Mouse (Mus musculus): ENCODE measurements at regions not wholly inside any gene's neighbourhood (a gene's known extent, or its start where the extent isn't known, plus 50 kb on each side); places are given as distances from the start of the nearest gene placed in this dataset.

GRCm38 (mm10) chr16:9390986-9391385 is 561.1 kb downstream of the 1810013L24Rik start:
- no peak overlapping the region for H3K27ac ChIP-seq (ENCODE audit: low read depth, low read length)
- WGBS: 50% methylated on average over 1 of the region's 1 CpGs
- H3K36me3 ChIP-seq (ENCODE audit: control insufficient read depth, insufficient read depth, low read length): no peaks in the 10 kb centered on the region
- H3K9me3 ChIP-seq (replicated peaks; ENCODE audit: control insufficient read depth, low read length): no peaks in the 10 kb centered on the region
- H3K27me3 ChIP-seq (replicated peaks; ENCODE audit: control insufficient read depth, insufficient read depth, low read length): no peaks in the 10 kb centered on the region
- ATAC-seq (no peak), DNase-seq (ENCODE audit: low spot score) (no peak)
- H3K4me1 ChIP-seq (ENCODE audit: control insufficient read depth, insufficient read depth, low read length): no peaks in the 10 kb centered on the region
- no peak overlapping the region for H3K9ac ChIP-seq (ENCODE audit: low read length)
- H3K4me2 ChIP-seq (ENCODE audit: low read length): no peak overlapping the region
- H3K4me3 ChIP-seq (ENCODE audit: low read depth, low read length): no peak overlapping the region

- no peaks in the 10 kb centered on the region for H3K27me3 ChIP-seq (replicated peaks; ENCODE audit: control insufficient read depth, insufficient read depth, low read length)
- ATAC-seq (no peak), DNase-seq (ENCODE audit: low spot score) (no peak)
- H3K9me3 ChIP-seq (replicated peaks; ENCODE audit: control insufficient read depth, low read length): no peaks in the 10 kb centered on the region
- no peaks in the 10 kb centered on the region for H3K4me1 ChIP-seq (ENCODE audit: control insufficient read depth, insufficient read depth, low read length)
- no peak overlapping the region for H3K4me3 ChIP-seq (ENCODE audit: low read depth, low read length)
- no peak overlapping the region for H3K9ac ChIP-seq (ENCODE audit: low read length)
- H3K4me2 ChIP-seq (ENCODE audit: low read length): no peak overlapping the region
- WGBS: 85% methylated on average over 5 of the region's 5 CpGs
- H3K27ac ChIP-seq (ENCODE audit: low read depth, low read length): no peak overlapping the region
- H3K36me3 ChIP-seq (ENCODE audit: control insufficient read depth, insufficient read depth, low read length): no peaks in the 10 kb centered on the region
These were observed 574.8 kb downstream of the 1810013L24Rik start for GRCm38 (mm10) chr16:9404736-9405135.

GRCm38 (mm10) chr16:9408196-9408595 is 578.3 kb downstream of the 1810013L24Rik start:
- no peak overlapping the region for H3K27ac ChIP-seq (ENCODE audit: low read depth, low read length)

GRCm38 (mm10) chr16:9430509-9430908 is 564.9 kb downstream of the Grin2a start:
- no peak overlapping the region for H3K9ac ChIP-seq (ENCODE audit: low read length)
- H3K4me3 ChIP-seq (ENCODE audit: low read depth, low read length): no peak overlapping the region
- no peak overlapping the region for H3K27ac ChIP-seq (ENCODE audit: low read depth, low read length)
- no peaks in the 10 kb centered on the region for H3K9me3 ChIP-seq (replicated peaks; ENCODE audit: control insufficient read depth, low read length)
- ATAC-seq (no peak), DNase-seq (ENCODE audit: low spot score) (no peak)
- no peak overlapping the region for H3K4me2 ChIP-seq (ENCODE audit: low read length)
- H3K36me3 ChIP-seq (ENCODE audit: control insufficient read depth, insufficient read depth, low read length): no peaks in the 10 kb centered on the region
- no peaks in the 10 kb centered on the region for H3K4me1 ChIP-seq (ENCODE audit: control insufficient read depth, insufficient read depth, low read length)
- no peaks in the 10 kb centered on the region for H3K27me3 ChIP-seq (replicated peaks; ENCODE audit: control insufficient read depth, insufficient read depth, low read length)

More at GRCm38 (mm10) chr16:9408196-9408595, 578.3 kb downstream of the 1810013L24Rik start:
- no peak overlapping the region for H3K9ac ChIP-seq (ENCODE audit: low read length)
- no peak overlapping the region for H3K4me2 ChIP-seq (ENCODE audit: low read length)
- H3K36me3 ChIP-seq (ENCODE audit: control insufficient read depth, insufficient read depth, low read length): no peaks in the 10 kb centered on the region
- no peaks in the 10 kb centered on the region for H3K4me1 ChIP-seq (ENCODE audit: control insufficient read depth, insufficient read depth, low read length)
- H3K9me3 ChIP-seq (replicated peaks; ENCODE audit: control insufficient read depth, low read length): no peaks in the 10 kb centered on the region
- 83% methylated on average over 1 of the region's 1 CpGs for WGBS
- DNase-seq (ENCODE audit: low spot score) (no peak), ATAC-seq (no peak)
- no peak overlapping the region for H3K4me3 ChIP-seq (ENCODE audit: low read depth, low read length)
- H3K27me3 ChIP-seq (replicated peaks; ENCODE audit: control insufficient read depth, insufficient read depth, low read length): no peaks in the 10 kb centered on the region

- Histone ChIP-seq H3K4me1 (ENCODE audit: control insufficient read depth, insufficient read depth, low read length) (no peaks in the 10 kb centered on the region), H3K27me3 (replicated peaks; ENCODE audit: control insufficient read depth, insufficient read depth, low read length) (no peaks in the 10 kb centered on the region), H3K36me3 (ENCODE audit: control insufficient read depth, insufficient read depth, low read length) (no peaks in the 10 kb centered on the region), H3K4me3 (ENCODE audit: low read depth, low read length) (no peak overlapping the region), H3K27ac (ENCODE audit: low read depth, low read length) (no peak overlapping the region), H3K4me2 (ENCODE audit: low read length) (no peak overlapping the region), H3K9ac (ENCODE audit: low read length) (no peak overlapping the region), H3K9me3 (replicated peaks; ENCODE audit: control insufficient read depth, low read length) (no peaks in the 10 kb centered on the region)
- WGBS: 29% methylated on average over 2 of the region's 2 CpGs
- no peak for DNase-seq (ENCODE audit: low spot score)
- ATAC-seq: no peak
These were observed 556.0 kb downstream of the Grin2a start for GRCm38 (mm10) chr16:9439300-9439856.

GRCm38 (mm10) chr16:9439891-9440290 is 555.5 kb downstream of the Grin2a start:
- Histone ChIP-seq H3K9ac (ENCODE audit: low read length) (no peak overlapping the region), H3K9me3 (replicated peaks; ENCODE audit: control insufficient read depth, low read length) (no peaks in the 10 kb centered on the region), H3K4me3 (ENCODE audit: low read depth, low read length) (no peak overlapping the region), H3K27me3 (replicated peaks; ENCODE audit: control insufficient read depth, insufficient read depth, low read length) (no peaks in the 10 kb centered on the region), H3K27ac (ENCODE audit: low read depth, low read length) (no peak overlapping the region), H3K4me2 (ENCODE audit: low read length) (no peak overlapping the region), H3K4me1 (ENCODE audit: control insufficient read depth, insufficient read depth, low read length) (no peaks in the 10 kb centered on the region), H3K36me3 (ENCODE audit: control insufficient read depth, insufficient read depth, low read length) (no peaks in the 10 kb centered on the region)
- DNase-seq (ENCODE audit: low spot score): no peak
- WGBS: 32% methylated on average over 1 of the region's 1 CpGs
- ATAC-seq: no peak

- Histone ChIP-seq H3K9me3 (replicated peaks; ENCODE audit: control insufficient read depth, low read length) (no peaks in the 10 kb centered on the region), H3K36me3 (ENCODE audit: control insufficient read depth, insufficient read depth, low read length) (no peaks in the 10 kb centered on the region), H3K9ac (ENCODE audit: low read length) (no peak overlapping the region), H3K4me2 (ENCODE audit: low read length) (no peak overlapping the region), H3K27ac (ENCODE audit: low read depth, low read length) (no peak overlapping the region), H3K27me3 (replicated peaks; ENCODE audit: control insufficient read depth, insufficient read depth, low read length) (no peaks in the 10 kb centered on the region), H3K4me1 (ENCODE audit: control insufficient read depth, insufficient read depth, low read length) (no peaks in the 10 kb centered on the region), H3K4me3 (ENCODE audit: low read depth, low read length) (no peak overlapping the region)
- 67% methylated on average over 4 of the region's 4 CpGs for WGBS
- ATAC-seq (no peak), DNase-seq (ENCODE audit: low spot score) (peak; percentile 28)
These were observed 543.3 kb downstream of the Grin2a start for GRCm38 (mm10) chr16:9452058-9452457.

- H3K27me3 ChIP-seq (replicated peaks; ENCODE audit: control insufficient read depth, insufficient read depth, low read length): no peaks in the 10 kb centered on the region
- no peaks in the 10 kb centered on the region for H3K36me3 ChIP-seq (ENCODE audit: control insufficient read depth, insufficient read depth, low read length)
- WGBS: 75% methylated on average over 6 of the region's 6 CpGs
- no peak overlapping the region for H3K27ac ChIP-seq (ENCODE audit: low read depth, low read length)
- DNase-seq (ENCODE audit: low spot score) (no peak), ATAC-seq (no peak)
- H3K4me2 ChIP-seq (ENCODE audit: low read length): no peak overlapping the region
- no peak overlapping the region for H3K9ac ChIP-seq (ENCODE audit: low read length)
- no peaks in the 10 kb centered on the region for H3K4me1 ChIP-seq (ENCODE audit: control insufficient read depth, insufficient read depth, low read length)
- H3K9me3 ChIP-seq (replicated peaks; ENCODE audit: control insufficient read depth, low read length): no peaks in the 10 kb centered on the region
- H3K4me3 ChIP-seq (ENCODE audit: low read depth, low read length): no peak overlapping the region
These were observed 537.8 kb downstream of the Grin2a start for GRCm38 (mm10) chr16:9457574-9457973.

- 95% methylated on average over 3 of the region's 3 CpGs for WGBS
These were observed 532.9 kb downstream of the Grin2a start for GRCm38 (mm10) chr16:9462497-9462896.

More at GRCm38 (mm10) chr16:9462497-9462896, 532.9 kb downstream of the Grin2a start:
- no peak for ATAC-seq
- no peak overlapping the region for H3K27ac ChIP-seq (ENCODE audit: low read depth, low read length)
- no peaks in the 10 kb centered on the region for H3K9me3 ChIP-seq (replicated peaks; ENCODE audit: control insufficient read depth, low read length)
- H3K27me3 ChIP-seq (replicated peaks; ENCODE audit: control insufficient read depth, insufficient read depth, low read length): no peaks in the 10 kb centered on the region
- H3K36me3 ChIP-seq (ENCODE audit: control insufficient read depth, insufficient read depth, low read length): no peaks in the 10 kb centered on the region
- no peak overlapping the region for H3K9ac ChIP-seq (ENCODE audit: low read length)
- no peaks in the 10 kb centered on the region for H3K4me1 ChIP-seq (ENCODE audit: control insufficient read depth, insufficient read depth, low read length)
- no peak for DNase-seq (ENCODE audit: low spot score)
- H3K4me2 ChIP-seq (ENCODE audit: low read length): no peak overlapping the region
- H3K4me3 ChIP-seq (ENCODE audit: low read depth, low read length): no peak overlapping the region

All from forebrain, embryonic 14.5 days (tissue).